Comparison of ENCODE assay signal across 8 mouse cellular contexts in genomic region chr9:59291688-59292492, GRCm38 (mm10). TPM values are rescaled to one million over a fixed set of nuclear protein-coding genes. Genes with fewer than 3 reads are reported as not detected.
DNase-seq lines count a peak whose midpoint lies in the region; TF ChIP-seq lines count a peak whose summit lies in the region.

No protein-coding gene starts in this region.

- H3K4me1 ChIP-seq in cerebellum, adult 2 months (ENCODE audit: control insufficient read depth, insufficient read depth, low read length) = no peaks in the 10 kb centered on the region
- peaks cover 5% of the 10 kb centered on the region for H3K4me1 ChIP-seq in testis, adult 2 months (ENCODE audit: control insufficient read depth, insufficient read depth, low read length)
- peaks cover 52% of the 10 kb centered on the region for H3K4me1 ChIP-seq in limb, embryonic 10.5 days

- 1% methylated on average over 50 of the region's 50 CpGs for WGBS in cerebellum, adult 2 months
- 1% methylated on average over 50 of the region's 50 CpGs for WGBS in limb, embryonic 10.5 days

- TF ChIP-seq CTCF in cerebellum, adult 2 months (IDR thresholded peaks at IDR 0.05; ENCODE audit: borderline replicate concordance, insufficient read depth, low read depth, low read length) = no peak
- TF ChIP-seq CTCF in testis, adult 2 months (IDR thresholded peaks at IDR 0.05; ENCODE audit: control insufficient read depth, insufficient read depth, insufficient replicate concordance, low read depth, low read length) = no peak

- no peaks in the 10 kb centered on the region for H3K36me3 ChIP-seq in testis, adult 2 months (ENCODE audit: control insufficient read depth, insufficient read depth, low read length)
- peaks cover 5% of the 10 kb centered on the region; the same call in 1 of the 2 replicates for H3K36me3 ChIP-seq in limb, embryonic 10.5 days
- H3K36me3 ChIP-seq in splenic B cell, adult 2 months (ENCODE audit: control insufficient read depth, insufficient read depth, low read length, poor library complexity, severe bottlenecking) = no peaks in the 10 kb centered on the region

- H3K27ac ChIP-seq in cerebellum, adult 2 months (ENCODE audit: insufficient read depth, low read length) = peak overlapping the region; percentile 24; the same call in 1 of the 2 replicates
- peak overlapping the region; percentile 74 for H3K27ac ChIP-seq in testis, adult 2 months (ENCODE audit: control insufficient read depth, insufficient read depth, low read depth, low read length)
- H3K27ac ChIP-seq in limb, embryonic 10.5 days = peak overlapping the region; percentile 96

- H3K9me3 ChIP-seq in limb, embryonic 10.5 days (replicated peaks) = no peaks in the 10 kb centered on the region

- H3K4me3 ChIP-seq in cerebellum, adult 2 months (replicated peaks; ENCODE audit: insufficient read depth, low read depth, low read length) = peak overlapping the region; percentile 48
- peak overlapping the region; percentile 99 for H3K4me3 ChIP-seq in testis, adult 2 months (ENCODE audit: control insufficient read depth, low read depth, low read length)
- peak overlapping the region; percentile 97 for H3K4me3 ChIP-seq in limb, embryonic 10.5 days

- H3K27me3 ChIP-seq in cerebellum, adult 2 months (ENCODE audit: control insufficient read depth, insufficient read depth, low read length) = no peaks in the 10 kb centered on the region
- no peaks in the 10 kb centered on the region for H3K27me3 ChIP-seq in testis, adult 2 months (ENCODE audit: control insufficient read depth, insufficient read depth, low read length)
- no peaks in the 10 kb centered on the region for H3K27me3 ChIP-seq in limb, embryonic 10.5 days (ENCODE audit: low read depth, poor library complexity, severe bottlenecking)
- no peaks in the 10 kb centered on the region for H3K27me3 ChIP-seq in splenic B cell, adult 2 months (ENCODE audit: control insufficient read depth, insufficient read depth, low read length, poor library complexity, severe bottlenecking)

- no peak for TF ChIP-seq POLR2A in cerebellum, adult 2 months (IDR thresholded peaks at IDR 0.05; ENCODE audit: borderline replicate concordance, insufficient read depth, low read length)
- TF ChIP-seq POLR2A in testis, adult 2 months (IDR thresholded peaks at IDR 0.05; ENCODE audit: control insufficient read depth, low read depth, low read length) = no peak

- no peak for DNase-seq in cerebellum, adult 2 months
- no peak for DNase-seq in cerebellum, adult 9-10 months
- DNase-seq in testis, postnatal 14 days (ENCODE audit: low spot score) = no peak
- no peak for DNase-seq in limb, embryonic 10.5 days (ENCODE audit: low spot score)
- peak; percentile 69 for DNase-seq in splenic B cell, adult 2 months (ENCODE audit: low read depth, low spot score)
- DNase-seq in layer of hippocampus, postnatal 25 days (ENCODE audit: extremely low spot score in 1 of 2, low spot score in 1 of 2) = no peak
- DNase-seq in layer of hippocampus, adult 9-11 months = no peak

RNA-seq across cellular contexts. Expression of gene Adpgk, which starts 0.5 kb away (rescaled TPM):
- 18.7 and 20.0 TPM in 2 replicates for polyA plus RNA-seq in cerebellum, adult 2 months (2012; rRNA removed)
- 7.0 and 7.7 TPM in 2 replicates for polyA plus RNA-seq in testis, adult 2 months (2012; rRNA removed)
- 45.8 and 46.9 TPM in 2 replicates for polyA plus RNA-seq in limb, embryonic 10.5 days (2016; fragmentation: Nextera tagmentation; extraction: Ambion mirVana)
- total RNA-seq in layer of hippocampus, postnatal 25 days (2021) = 10 to 100 TPM; 16.2 to 16.6 TPM

Comparison
In these comparisons a context has a peak if more than half of its experiments do, and no peak if none do; other contexts are left out.
1. H3K27ac ChIP-seq: peak in every context shown above with its lines; median percentile 96 in limb, embryonic 10.5 days; 74 in testis, adult 2 months; 24 in cerebellum, adult 2 months.
2. H3K4me3 ChIP-seq: peak in every context shown above with its lines; median percentile 99 in testis, adult 2 months; 97 in limb, embryonic 10.5 days; 48 in cerebellum, adult 2 months.